Mouse (Mus musculus) C2C12 (cell line): ENCODE measurements around the gene Cyyr1. TPM values are rescaled to one million over a fixed set of nuclear protein-coding genes. Genes with fewer than 3 reads are reported as not detected.
"Not testable (repeated sequence)": the region's sequence is repeated elsewhere in the genome, so short reads cannot be mapped to it uniquely, and the experiment has no call there.

Experiments
- H3K27me3 ChIP-seq: one replicate; pipeline ENCODE4 v1.6.1; 2011; ENCODE audit not compliant: control insufficient read depth, insufficient read depth, insufficient read length
- H3K36me3 ChIP-seq: one replicate; pipeline ENCODE4 v1.6.1; 2011; ENCODE audit not compliant: control insufficient read depth, insufficient read depth
- H3K4me3 ChIP-seq: one replicate; pipeline ENCODE4 v1.5.1; 2011; ENCODE audit warnings: mild to moderate bottlenecking, control low read depth; ENCODE audit not compliant: poor library complexity, insufficient read depth, severe bottlenecking
- H3K79me2 ChIP-seq: one replicate; pipeline ENCODE4 v1.6.1; 2011; ENCODE audit not compliant: control insufficient read depth, insufficient read depth
- H3K79me3 ChIP-seq: one replicate; pipeline ENCODE4 v1.6.1; 2011; ENCODE audit warnings: low read depth, control low read depth
- H3ac ChIP-seq: one replicate; pipeline ENCODE3; 2011; ENCODE audit warnings: low read depth; ENCODE audit not compliant: control insufficient read depth, insufficient read length
- CEBPB ChIP-seq: IDR thresholded peaks from one replicate; pipeline ENCODE4 v1.6.1; 2011; ENCODE audit warnings: low read depth, mild to moderate bottlenecking, control low read depth, moderate library complexity
- CTCF ChIP-seq: IDR thresholded peaks from one replicate; pipeline ENCODE4 v1.5.1; 2011; ENCODE audit not compliant: control insufficient read depth, insufficient read depth, insufficient read length
- FOSL1 ChIP-seq: IDR thresholded peaks from one replicate; pipeline ENCODE4 v1.8.0; 2011; ENCODE audit warnings: mild to moderate bottlenecking, low read length; ENCODE audit not compliant: poor library complexity, insufficient read depth, severe bottlenecking
- MAX ChIP-seq: IDR thresholded peaks from one replicate; pipeline ENCODE4 v1.6.1; 2011; ENCODE audit warnings: mild to moderate bottlenecking, control low read depth
- MYOD1 ChIP-seq: IDR thresholded peaks from one replicate; pipeline ENCODE4 v1.6.1; 2011; ENCODE audit warnings: low read depth; ENCODE audit not compliant: control insufficient read depth, insufficient read length
- MYOG ChIP-seq: IDR thresholded peaks from one replicate; pipeline ENCODE4 v1.6.1; 2011; ENCODE audit not compliant: control insufficient read depth, insufficient read length; ENCODE audit errors: extremely low read depth
- USF1 ChIP-seq: IDR thresholded peaks from one replicate; pipeline ENCODE4 v1.6.1; 2011; ENCODE audit warnings: low read depth, mild to moderate bottlenecking, control low read depth, moderate library complexity
- long read RNA-seq, 2 experiments: library from polyadenylated mRNA; unstranded; transcript quantifications; one replicate each; pipeline ENCODE4 v2.0.0; 2019 to 2020
- polyA plus RNA-seq: library from polyadenylated mRNA; unstranded; fragments of >200 nt; fragmentation: generic; extraction: Trizol; gene quantifications from one replicate; pipeline ENCODE4 v1.2.1, GENCODE M21; 2012; ENCODE audit warnings: missing spikeins

Gene Cyyr1
- polyA plus RNA-seq = 0.01 TPM
- long read RNA-seq, experiment 1, partial matches to known transcripts = 0 of 1 reads
- long read RNA-seq, experiment 1, other reads (novel, unspliced or antisense) = 1 of 1 reads
- long read RNA-seq, experiment 2 = 0 reads

GRCm38 (mm10) chr16:85553297-85553696 lies at the start of gene Cyyr1:
Gene Cyyr1, minus strand, starts transcription at chr16:85553397.
- H3K4me3 ChIP-seq, H3ac ChIP-seq: not testable (repeated sequence)

GRCm38 (mm10) chr16:85588844-85589243 lies 35.6 kb upstream of the Cyyr1 start:
- no peaks in the 10 kb centered on the region for H3K79me3 ChIP-seq
- no peaks in the 10 kb centered on the region for H3K27me3 ChIP-seq
- no peak overlapping the region for H3ac ChIP-seq
- H3K36me3 ChIP-seq = no peaks in the 10 kb centered on the region
- H3K79me2 ChIP-seq = no peaks in the 10 kb centered on the region
- TF ChIP-seq CTCF (no peak), MYOD1 (no peak)
- H3K4me3 ChIP-seq = no peak overlapping the region

More at GRCm38 (mm10) chr16:85553297-85553696, at the start of gene Cyyr1:
- H3K79me3 ChIP-seq, H3K79me2 ChIP-seq, H3K27me3 ChIP-seq, H3K36me3 ChIP-seq: not testable (repeated sequence)

GRCm38 (mm10) chr16:85587573-85588226 lies 34.5 kb upstream of the Cyyr1 start:
- Histone ChIP-seq H3K79me2 (no peaks in the 10 kb centered on the region), H3ac (no peak overlapping the region), H3K79me3 (no peaks in the 10 kb centered on the region), H3K4me3 (no peak overlapping the region), H3K27me3 (no peaks in the 10 kb centered on the region), H3K36me3 (no peaks in the 10 kb centered on the region)
- TF ChIP-seq MYOG = no peak
- TF ChIP-seq USF1 = no peak
- no peak for TF ChIP-seq FOSL1
- TF ChIP-seq MAX = no peak
- no peak for TF ChIP-seq CTCF
- TF ChIP-seq CEBPB = no peak
- no peak for TF ChIP-seq MYOD1

- TF ChIP-seq MYOG = no peak
- no peak for TF ChIP-seq USF1
- Histone ChIP-seq H3K79me3 (no peaks in the 10 kb centered on the region), H3ac (no peak overlapping the region), H3K36me3 (no peaks in the 10 kb centered on the region), H3K79me2 (no peaks in the 10 kb centered on the region), H3K27me3 (no peaks in the 10 kb centered on the region), H3K4me3 (no peak overlapping the region)
Observed at GRCm38 (mm10) chr16:85566474-85566873, 13.3 kb upstream of the Cyyr1 start.

- no peaks in the 10 kb centered on the region for H3K79me3 ChIP-seq
- H3K4me3 ChIP-seq = no peak overlapping the region
- TF ChIP-seq USF1 (no peak), MYOG (no peak), MAX (no peak), FOSL1 (no peak), MYOD1 (no peak), CEBPB (no peak), CTCF (no peak)
- no peaks in the 10 kb centered on the region for H3K79me2 ChIP-seq
- no peaks in the 10 kb centered on the region for H3K36me3 ChIP-seq
- H3K27me3 ChIP-seq = no peaks in the 10 kb centered on the region
- H3ac ChIP-seq = no peak overlapping the region
Observed at GRCm38 (mm10) chr16:85553838-85554237, 641 bp upstream of the Cyyr1 start.

GRCm38 (mm10) chr16:85551976-85552375 lies 1.2 kb downstream of the Cyyr1 start:
- H3K4me3 ChIP-seq, H3K79me3 ChIP-seq, H3K36me3 ChIP-seq, H3K79me2 ChIP-seq, H3ac ChIP-seq, H3K27me3 ChIP-seq: not testable (repeated sequence)

- H3ac ChIP-seq = no peak overlapping the region
- TF ChIP-seq CTCF = no peak
- TF ChIP-seq FOSL1 = no peak
- TF ChIP-seq MYOD1 = no peak
- no peak for TF ChIP-seq CEBPB
- TF ChIP-seq MAX = no peak
- TF ChIP-seq MYOG = no peak
- no peak for TF ChIP-seq USF1
- no peaks in the 10 kb centered on the region for H3K79me2 ChIP-seq
- H3K79me3 ChIP-seq = no peaks in the 10 kb centered on the region
- no peaks in the 10 kb centered on the region for H3K36me3 ChIP-seq
- H3K27me3 ChIP-seq = no peaks in the 10 kb centered on the region
- no peak overlapping the region for H3K4me3 ChIP-seq
Observed at GRCm38 (mm10) chr16:85549971-85550567, 3.1 kb downstream of the Cyyr1 start.
